8 mouse cellular contexts compared by ENCODE assay signal in the genomic region with DNA sequence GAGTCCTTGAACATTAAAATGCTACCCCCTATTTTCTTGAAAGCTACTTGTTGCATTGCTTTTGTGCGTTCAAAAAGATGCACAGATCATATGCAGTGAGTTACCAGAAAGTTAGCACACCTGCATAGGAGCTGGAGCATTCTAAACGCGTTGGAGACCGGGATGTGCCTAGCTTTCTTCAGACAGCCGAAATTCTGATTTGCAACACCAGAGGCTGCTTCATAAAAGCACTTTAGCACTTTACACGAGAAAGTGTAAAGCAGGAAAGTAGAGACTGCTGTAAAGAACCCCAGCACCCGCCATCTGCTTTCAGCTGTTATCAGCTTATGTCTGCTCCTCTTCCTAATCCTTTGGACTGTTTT. TPM values are rescaled to one million over a fixed set of nuclear protein-coding genes. Genes with fewer than 3 reads are reported as not detected.
A peak's percentile ranks its signal among the peaks of the same experiment; 100 is the strongest.
DNase-seq lines count a peak whose midpoint lies in the region; ATAC-seq and TF ChIP-seq lines count a peak whose summit lies in the region.

No protein-coding gene starts in this region.

- peak overlapping the region; percentile 52 for H3K4me3 ChIP-seq in cerebellum, adult 2 months (replicated peaks; ENCODE audit: insufficient read depth, low read depth, low read length)
- H3K4me3 ChIP-seq in spleen, adult 2 months (ENCODE audit: extremely low read depth, insufficient read depth, insufficient read length) = peak overlapping the region; percentile 26; the same call in 1 of the 2 replicates
- peak overlapping the region; percentile 51 to 53 for H3K4me3 ChIP-seq in liver, embryonic 14.5 days (ENCODE audit: insufficient read depth in 1 of 2, low read depth in 2 of 2, low read length in 2 of 2)

- H3K27me3 ChIP-seq in cerebellum, adult 2 months (ENCODE audit: control insufficient read depth, insufficient read depth, low read length) = no peaks in the 10 kb centered on the region
- no peaks in the 10 kb centered on the region for H3K27me3 ChIP-seq in spleen, adult 2 months (ENCODE audit: control insufficient read depth, insufficient read depth, low read length)
- H3K27me3 ChIP-seq in liver, embryonic 14.5 days (ENCODE audit: control insufficient read depth, insufficient read depth, low read length) = no peaks in the 10 kb centered on the region

- H3K4me2 ChIP-seq in liver, embryonic 14.5 days (ENCODE audit: low read depth) = peak overlapping the region; percentile 87

- H3K9ac ChIP-seq in liver, embryonic 14.5 days (replicated peaks) = peak overlapping the region; percentile 57

- H3K4me1 ChIP-seq in cerebellum, adult 2 months (ENCODE audit: control insufficient read depth, insufficient read depth, low read length) = peaks cover under 1% of the 10 kb centered on the region; the same call in 1 of the 2 replicates
- no peaks in the 10 kb centered on the region for H3K4me1 ChIP-seq in spleen, adult 2 months (ENCODE audit: control insufficient read depth, insufficient read depth, insufficient read length)
- H3K4me1 ChIP-seq in liver, embryonic 14.5 days (replicated peaks; ENCODE audit: control insufficient read depth in 2 of 2, insufficient read depth in 2 of 2, low read length in 1 of 2) = peaks cover 4 to 5% of the 10 kb centered on the region in 2 experiments; a peak in 3 of 4 replicates

- no peak for TF ChIP-seq CTCF in cerebellum, adult 2 months (IDR thresholded peaks at IDR 0.05; ENCODE audit: borderline replicate concordance, insufficient read depth, low read depth, low read length)
- no peak for TF ChIP-seq CTCF in spleen, adult 2 months (IDR thresholded peaks at IDR 0.05; ENCODE audit: extremely low read depth, insufficient read depth, insufficient read length, insufficient replicate concordance)
- TF ChIP-seq CTCF in liver, embryonic 14.5 days (IDR thresholded peaks at IDR 0.05; ENCODE audit: low read depth) = no peak

- no peak overlapping the region for H3K27ac ChIP-seq in cerebellum, adult 2 months (ENCODE audit: insufficient read depth, low read length)
- H3K27ac ChIP-seq in spleen, adult 2 months (ENCODE audit: insufficient read depth, low read length) = no peak overlapping the region; the same call in 1 of the 2 replicates
- peak overlapping the region; percentile 56 for H3K27ac ChIP-seq in liver, embryonic 14.5 days

- no peaks in the 10 kb centered on the region for H3K9me3 ChIP-seq in liver, embryonic 14.5 days (ENCODE audit: control insufficient read depth, low read length)

- no peak for TF ChIP-seq EP300 in liver, embryonic 14.5 days (IDR thresholded peaks at IDR 0.05; ENCODE audit: low read depth)

- 6% methylated on average over 7 of the region's 7 CpGs for WGBS in cerebellum, adult 2 months
- WGBS in spleen, adult 2 months = 25% methylated on average over 7 of the region's 7 CpGs
- WGBS in liver, embryonic 14.5 days (ENCODE audit: insufficient replicate concordance) = 24% methylated on average over 7 of the region's 7 CpGs

- 0 out of 2 replicates have a peak, but pooled peaks have one; percentile 15 for ATAC-seq in liver, embryonic 14.5 days (ENCODE audit: insufficient read depth)

- peak; percentile 33; the same call in 1 of the 2 replicates for TF ChIP-seq POLR2A in cerebellum, adult 2 months (IDR thresholded peaks at IDR 0.05; ENCODE audit: borderline replicate concordance, insufficient read depth, low read length)
- TF ChIP-seq POLR2A in spleen, adult 2 months (IDR thresholded peaks at IDR 0.05; ENCODE audit: low read depth, low read length) = no peak

- no peak for DNase-seq in cerebellum, adult 2 months
- DNase-seq in cerebellum, adult 11 months = no peak
- DNase-seq in spleen, adult 2 months (ENCODE audit: low read depth in 1 of 2, low spot score in 2 of 2) = no peak
- no peak for DNase-seq in spleen, postnatal 36 days (ENCODE audit: low spot score in 2 of 2)
- no peak for DNase-seq in liver, embryonic 14.5 days (ENCODE audit: low read depth in 3 of 3, low spot score in 3 of 3)
- no peak for DNase-seq in thymus, postnatal 4 days
- no peak for DNase-seq in gastrocnemius, postnatal 25 days
- DNase-seq in kidney, postnatal 36 days = no peak

- peaks cover 2% of the 10 kb centered on the region; the same call in 1 of the 2 replicates for H3K36me3 ChIP-seq in spleen, adult 2 months (ENCODE audit: control insufficient read depth, insufficient read depth, low read length)
- H3K36me3 ChIP-seq in liver, embryonic 14.5 days (replicated peaks; ENCODE audit: control insufficient read depth, insufficient read depth, low read depth) = no peaks in the 10 kb centered on the region; the same call in none of the 2 replicates

RNA-seq across cellular contexts. Expression of a gene that starts 8.9 kb away (rescaled TPM):
- polyA plus RNA-seq in cerebellum, adult 2 months (2012; rRNA removed) = 36.8 and 38.5 TPM in 2 replicates
- polyA plus RNA-seq in spleen, adult 2 months (2012; rRNA removed) = 6.7 and 9.0 TPM in 2 replicates
- polyA plus RNA-seq in liver, embryonic 14.5 days (2012; rRNA removed) = 10.8 and 14.4 TPM in 2 replicates
- polyA plus RNA-seq in liver, embryonic 14.5 days (2014; fragmentation: Nextera tagmentation; extraction: Ambion mirVana) = 21.5 and 24.6 TPM in 2 replicates
- total RNA-seq in gastrocnemius, postnatal 25 days (2021) = 10 to 100 TPM; 25.8 to 30.8 TPM

RNA-seq across cellular contexts. Expression of a gene that starts 9.0 kb away (rescaled TPM):
- polyA plus RNA-seq in cerebellum, adult 2 months (2012; rRNA removed) = 37.6 and 38.5 TPM in 2 replicates
- polyA plus RNA-seq in spleen, adult 2 months (2012; rRNA removed) = 12.1 and 12.3 TPM in 2 replicates
- polyA plus RNA-seq in liver, embryonic 14.5 days (2012; rRNA removed) = 9.0 and 13.3 TPM in 2 replicates
- polyA plus RNA-seq in liver, embryonic 14.5 days (2014; fragmentation: Nextera tagmentation; extraction: Ambion mirVana) = 28.4 and 31.4 TPM in 2 replicates
- total RNA-seq in gastrocnemius, postnatal 25 days (2021) = 10 to 100 TPM; 27.6 to 30.3 TPM
